Mouse (Mus musculus) c-Kit-positive CD71-positive TER-119-positive erythroid progenitor cells, embryonic 14.5 days (primary cell): ENCODE data around the gene 6030408B16Rik.

Source experiments
- DNase-seq: peaks from one replicate; pipeline ENCODE4 v3.0.0-alpha.2; 2013; ENCODE audit warnings: low spot score

6030408B16Rik gene

GRCm38 (mm10) chr15:101293025-101293621 is at the start of gene 6030408B16Rik:
TSS of gene 6030408B16Rik (plus strand) at chr15:101293212.
- DNase-seq, result no peak

GRCm38 (mm10) chr15:101244012-101244411 is 49.0 kb upstream of the 6030408B16Rik start:
- no peak for DNase-seq

- DNase-seq, result peak; percentile 86
Observed at GRCm38 (mm10) chr15:101246231-101247154, 46.5 kb upstream of the 6030408B16Rik start.

- no peak for DNase-seq
Observed at GRCm38 (mm10) chr15:101247155-101247498, 45.9 kb upstream of the 6030408B16Rik start.

- no peak for DNase-seq
Observed at GRCm38 (mm10) chr15:101248029-101248710, 44.8 kb upstream of the 6030408B16Rik start.

- no peak for DNase-seq
Observed at GRCm38 (mm10) chr15:101250220-101250800, 42.7 kb upstream of the 6030408B16Rik start.

- DNase-seq, result no peak
Observed at GRCm38 (mm10) chr15:101251930-101252329, 41.1 kb upstream of the 6030408B16Rik start.

GRCm38 (mm10) chr15:101252614-101253013 is 40.4 kb upstream of the 6030408B16Rik start:
- no peak for DNase-seq

- no peak for DNase-seq
Observed at GRCm38 (mm10) chr15:101253563-101253885, 39.5 kb upstream of the 6030408B16Rik start.

- DNase-seq, result no peak
Observed at GRCm38 (mm10) chr15:101253886-101254795, 38.9 kb upstream of the 6030408B16Rik start, which contains the start of gene Nr4a1. TSS of gene Nr4a1 (plus strand) at chr15:101254269.

- no peak for DNase-seq
Observed at GRCm38 (mm10) chr15:101255842-101256462, 37.1 kb upstream of the 6030408B16Rik start.

GRCm38 (mm10) chr15:101256463-101257206 is 36.4 kb upstream of the 6030408B16Rik start:
- DNase-seq, result no peak

- DNase-seq, result no peak
Observed at GRCm38 (mm10) chr15:101258420-101258819, 34.6 kb upstream of the 6030408B16Rik start.

GRCm38 (mm10) chr15:101259922-101260321 is 33.1 kb upstream of the 6030408B16Rik start:
- no peak for DNase-seq

- no peak for DNase-seq
Observed at GRCm38 (mm10) chr15:101260387-101260786, 32.6 kb upstream of the 6030408B16Rik start.

GRCm38 (mm10) chr15:101260874-101261622 is 32.0 kb upstream of the 6030408B16Rik start:
- no peak for DNase-seq

- no peak for DNase-seq
Observed at GRCm38 (mm10) chr15:101262502-101262901, 30.5 kb upstream of the 6030408B16Rik start.

- DNase-seq, result no peak
Observed at GRCm38 (mm10) chr15:101266132-101266963, 26.7 kb upstream of the 6030408B16Rik start.
